Mouse (Mus musculus) layer of hippocampus, adult 2 months (tissue): ENCODE data around the gene Pawr. TPM values are rescaled to one million over a fixed set of nuclear protein-coding genes. Genes with fewer than 3 reads are reported as not detected.

Experiments
- DNase-seq, 2 experiments: peaks; one replicate each; pipeline ENCODE4 v3.0.0; 2022; ENCODE audit warnings: low spot score in 2 of 2
- H3K27ac ChIP-seq: fragments of 200-600 bp; 2 replicates; pipeline ENCODE4 v1.8.1; 2022
- H3K4me3 ChIP-seq: fragments of 200-600 bp; 2 replicates; pipeline ENCODE4 v1.8.1; 2022; ENCODE audit warnings: mild to moderate bottlenecking
- CTCF ChIP-seq: fragments of 200-600 bp; conservative IDR thresholded peaks from 2 replicates; pipeline ENCODE4 v1.8.1; 2022; ENCODE audit warnings: antibody characterized with exemption, mild to moderate bottlenecking, moderate library complexity
- total RNA-seq, 2 experiments: library from RNA; stranded (reverse); gene quantifications; 2 replicates each; pipeline ENCODE4 v1.2.3; 2021

Gene Pawr
- total RNA-seq, 2 experiments from 2014 or later, result 2.1 to 2.4 TPM

- no peak for DNase-seq
- no peak overlapping the region for H3K4me3 ChIP-seq
- H3K27ac ChIP-seq, result no peak overlapping the region
- TF ChIP-seq CTCF, result no peak
Measured at GRCm38 (mm10) chr10:108394306-108394705, 62.4 kb downstream of the Pawr start.

- no peak overlapping the region for H3K4me3 ChIP-seq
- no peak overlapping the region for H3K27ac ChIP-seq
- no peak for TF ChIP-seq CTCF
- DNase-seq, result no peak
Measured at GRCm38 (mm10) chr10:108395229-108395628, 63.3 kb downstream of the Pawr start.

GRCm38 (mm10) chr10:108395647-108396046, 63.7 kb downstream of the Pawr start:
- peak in 1 of 2 experiments; percentile 9 for DNase-seq
- no peak overlapping the region for H3K27ac ChIP-seq
- no peak for TF ChIP-seq CTCF
- no peak overlapping the region for H3K4me3 ChIP-seq

GRCm38 (mm10) chr10:108402751-108403150, 70.8 kb downstream of the Pawr start:
- TF ChIP-seq CTCF, result no peak
- no peak for DNase-seq

GRCm38 (mm10) chr10:108403366-108403865, 71.5 kb downstream of the Pawr start:
- Histone ChIP-seq H3K27ac (no peak overlapping the region), H3K4me3 (no peak overlapping the region)
- no peak for DNase-seq
- no peak for TF ChIP-seq CTCF

More at GRCm38 (mm10) chr10:108402751-108403150, 70.8 kb downstream of the Pawr start:
- Histone ChIP-seq H3K27ac (no peak overlapping the region), H3K4me3 (no peak overlapping the region)

GRCm38 (mm10) chr10:108404087-108404486, 72.2 kb downstream of the Pawr start:
- no peak overlapping the region for H3K4me3 ChIP-seq
- no peak overlapping the region for H3K27ac ChIP-seq
- no peak for DNase-seq
- TF ChIP-seq CTCF, result no peak

- no peak overlapping the region for H3K27ac ChIP-seq
- no peak overlapping the region for H3K4me3 ChIP-seq
- TF ChIP-seq CTCF, result no peak
- no peak for DNase-seq
Measured at GRCm38 (mm10) chr10:108405076-108405475, 73.2 kb downstream of the Pawr start.

- H3K4me3 ChIP-seq, result no peak overlapping the region
- no peak overlapping the region for H3K27ac ChIP-seq
- no peak for TF ChIP-seq CTCF
- DNase-seq, result no peak
Measured at GRCm38 (mm10) chr10:108405931-108406330, 74.0 kb downstream of the Pawr start.

- Histone ChIP-seq H3K27ac (no peak overlapping the region), H3K4me3 (no peak overlapping the region)
- DNase-seq, result no peak
- TF ChIP-seq CTCF, result no peak
Measured at GRCm38 (mm10) chr10:108406798-108407754, 75.2 kb downstream of the Pawr start.

- no peak overlapping the region for H3K27ac ChIP-seq
- no peak overlapping the region for H3K4me3 ChIP-seq
- DNase-seq, result no peak
- TF ChIP-seq CTCF, result no peak
Measured at GRCm38 (mm10) chr10:108408025-108408424, 76.1 kb downstream of the Pawr start.

- no peak for TF ChIP-seq CTCF
- DNase-seq, result no peak
- H3K4me3 ChIP-seq, result no peak overlapping the region
- no peak overlapping the region for H3K27ac ChIP-seq
Measured at GRCm38 (mm10) chr10:108408437-108408836, 76.5 kb downstream of the Pawr start.

GRCm38 (mm10) chr10:108408986-108409385, 77.1 kb downstream of the Pawr start:
- no peak for TF ChIP-seq CTCF
- no peak for DNase-seq
- H3K27ac ChIP-seq, result no peak overlapping the region
- no peak overlapping the region for H3K4me3 ChIP-seq

- no peak overlapping the region for H3K4me3 ChIP-seq
- DNase-seq, result no peak
- no peak overlapping the region for H3K27ac ChIP-seq
- no peak for TF ChIP-seq CTCF
Measured at GRCm38 (mm10) chr10:108409529-108409928, 77.6 kb downstream of the Pawr start.
